Comparison of ENCODE assay signal across 9 mouse cellular contexts in the genomic region with DNA sequence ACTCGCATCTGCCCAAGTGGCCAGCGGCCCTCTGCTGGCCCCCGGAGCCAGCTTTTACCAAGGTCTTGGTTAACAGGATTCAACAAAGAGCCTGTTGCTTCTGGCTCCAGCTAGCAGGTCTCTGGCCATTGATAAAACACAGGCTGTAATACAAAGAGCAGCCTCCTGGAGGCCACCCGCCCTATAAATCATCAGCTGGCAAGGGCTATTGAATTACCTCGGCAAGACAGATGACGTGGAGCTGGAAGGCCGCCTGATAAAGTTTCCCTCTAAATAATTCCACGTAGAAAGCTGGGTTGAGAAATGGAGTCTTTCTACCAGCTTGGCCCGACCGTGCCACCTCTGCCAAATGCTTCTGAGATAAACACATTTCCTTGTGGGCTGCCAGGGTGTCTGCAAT.
DNase-seq lines count a peak whose midpoint lies in the region; ATAC-seq lines count a peak whose summit lies in the region.
"Had no signal": no experiment of that assay in that cellular context is flagged by ENCODE, and none has a peak within 500 bp of the region (broad histone marks: within the 10 kb centered on the region; RNA-seq: fewer than 3 reads in every experiment).

No protein-coding gene starts in this region.

- no peak for ATAC-seq in erythroblast, adult 5-6 weeks (replicated peaks; ENCODE audit: low FRiP score, poor library complexity, severe bottlenecking)

- peak; percentile 2 for DNase-seq in kidney, adult 11 months
- DNase-seq in kidney, postnatal 14 days, result no peak
- peak; percentile 34 for DNase-seq in R1 (ENCODE audit: low read depth, low spot score)
- DNase-seq in adrenal gland, postnatal 4 days (ENCODE audit: low spot score in 2 of 2), result peak; percentile 34 to 50
- DNase-seq in kidney, postnatal 4 days, result peak; percentile 10 to 38
- no peak for DNase-seq in frontal cortex, postnatal 36 days (ENCODE audit: low spot score in 2 of 2)
- DNase-seq in layer of hippocampus, adult 11-12 months (ENCODE audit: low spot score), result no peak
- DNase-seq: layer of hippocampus, adult 9-11 months had no signal

Comparison
In these comparisons a context has a peak if more than half of its experiments do, and no peak if none do; other contexts are left out.
1. DNase-seq: peak in kidney, adult 11 months (single experiment), R1 (single experiment), adrenal gland, postnatal 4 days (2 of 2) and kidney, postnatal 4 days (2 of 2); none in kidney, postnatal 14 days (single experiment), frontal cortex, postnatal 36 days (0 of 2) and layer of hippocampus, adult 11-12 months (single experiment).